Mouse (Mus musculus) stomach, embryonic 16.5 days (tissue): Measurements from ENCODE around the gene Nfix. TPM values are rescaled to one million over a fixed set of nuclear protein-coding genes. Genes with fewer than 3 reads are reported as not detected.
A peak's percentile ranks its signal among the peaks of the same experiment; 100 is the strongest.

Source experiments
- ATAC-seq: fragments of 200-750 bp; cut with Nextera tagmentation; 2 replicates; pipeline ENCODE4 v1.8.0; 2017; ENCODE audit warnings: moderate number of reproducible peaks, moderate TSS enrichment; ENCODE audit not compliant: insufficient read depth, low FRiP score
- H3K27ac ChIP-seq: fragments of 300-500 bp; sonication (generic); 2 replicates; pipeline ENCODE4 v1.5.1; 2014; ENCODE audit warnings: low read length
- H3K27me3 ChIP-seq: fragments of 300-500 bp; sonication (generic); 2 replicates; pipeline ENCODE4 v1.6.1; 2014; ENCODE audit warnings: low read length, control low read depth, mixed read lengths; ENCODE audit not compliant: control insufficient read depth, insufficient read depth
- H3K36me3 ChIP-seq: fragments of 300-500 bp; sonication (generic); 2 replicates; pipeline ENCODE4 v1.6.1; 2014; ENCODE audit warnings: low read length; ENCODE audit not compliant: control insufficient read depth, insufficient read depth
- H3K4me1 ChIP-seq: fragments of 300-500 bp; sonication (generic); 2 replicates; pipeline ENCODE4 v1.6.1; 2014; ENCODE audit warnings: low read length, control low read depth, mixed read lengths; ENCODE audit not compliant: control insufficient read depth, insufficient read depth
- H3K4me2 ChIP-seq: fragments of 300-500 bp; sonication (generic); 2 replicates; pipeline ENCODE4 v1.6.1; 2014; ENCODE audit warnings: low read depth, low read length, mixed read lengths
- H3K4me3 ChIP-seq: fragments of 300-500 bp; sonication (generic); replicated peaks from 2 replicates; pipeline ENCODE4 v1.5.1; 2014; ENCODE audit warnings: mild to moderate bottlenecking, low read length
- H3K9ac ChIP-seq: fragments of 300-500 bp; sonication (generic); 2 replicates; pipeline ENCODE4 v1.6.1; 2014; ENCODE audit warnings: low read length
- H3K9me3 ChIP-seq: fragments of 300-500 bp; sonication (generic); replicated peaks from 2 replicates; pipeline ENCODE4 v1.6.1; 2016; ENCODE audit warnings: low read length, control low read depth; ENCODE audit not compliant: control insufficient read depth
- WGBS: fragments of 180-500 bp; shearing (Covaris S2); extraction: QIAGEN DNeasy Blood & Tissue Kit; methylation state at CpG from one replicate; pipeline ENCODE4 v1.1.7; 2014; 5-methylcytosine and 5-hydroxymethylcytosine counted together
- polyA plus RNA-seq: library from polyadenylated mRNA; unstranded; fragments of >200 nt; fragmentation: Nextera tagmentation; extraction: Ambion mirVana; gene quantifications from 2 replicates; pipeline ENCODE4 v1.2.1, GENCODE M21; 2015

Gene Nfix
- polyA plus RNA-seq, 1 experiment from 2014 or later: 37.8 TPM

- peaks cover 68% of the 10 kb centered on the region for H3K4me1 ChIP-seq
- H3K27ac ChIP-seq: no peak overlapping the region
- peak; percentile 12 for ATAC-seq
Measured at GRCm38 (mm10) chr8:84785756-84786677, 14.1 kb downstream of the Nfix start.

GRCm38 (mm10) chr8:84785506-84785755 lies 14.7 kb downstream of the Nfix start:
- Histone ChIP-seq H3K4me2 (no peak overlapping the region), H3K27ac (no peak overlapping the region), H3K4me1 (peaks cover 62% of the 10 kb centered on the region), H3K4me3 (no peak overlapping the region), H3K9me3 (no peaks in the 10 kb centered on the region), H3K9ac (no peak overlapping the region), H3K36me3 (no peaks in the 10 kb centered on the region), H3K27me3 (peaks cover 51% of the 10 kb centered on the region)
- WGBS: 37% methylated on average over 11 of the region's 11 CpGs
- ATAC-seq: no peak

More at GRCm38 (mm10) chr8:84785756-84786677, 14.1 kb downstream of the Nfix start:
- H3K9ac ChIP-seq: peak overlapping the region; percentile 60
- 22% methylated on average over 38 of the region's 38 CpGs for WGBS
- H3K4me3 ChIP-seq: peak overlapping the region; percentile 13; the same call in 1 of the 2 replicates
- H3K9me3 ChIP-seq: no peaks in the 10 kb centered on the region
- no peaks in the 10 kb centered on the region for H3K36me3 ChIP-seq
- peaks cover 51% of the 10 kb centered on the region for H3K27me3 ChIP-seq
- H3K4me2 ChIP-seq: peak overlapping the region; percentile 37

GRCm38 (mm10) chr8:84784681-84785505 lies 15.3 kb downstream of the Nfix start:
- peak overlapping the region; percentile 18; the same call in 1 of the 2 replicates for H3K4me3 ChIP-seq
- H3K9ac ChIP-seq: peak overlapping the region; percentile 49; the same call in 1 of the 2 replicates
- H3K4me1 ChIP-seq: peaks cover 60% of the 10 kb centered on the region
- no peak overlapping the region for H3K27ac ChIP-seq
- WGBS: 21% methylated on average over 48 of the region's 48 CpGs
- H3K9me3 ChIP-seq: no peaks in the 10 kb centered on the region
- ATAC-seq: no peak; the same call in 1 of the 2 replicates
- no peaks in the 10 kb centered on the region for H3K36me3 ChIP-seq
- H3K27me3 ChIP-seq: peaks cover 51% of the 10 kb centered on the region
- peak overlapping the region; percentile 43 for H3K4me2 ChIP-seq

- peaks cover 60% of the 10 kb centered on the region for H3K4me1 ChIP-seq
- H3K4me2 ChIP-seq: peak overlapping the region; percentile 43
- H3K36me3 ChIP-seq: no peaks in the 10 kb centered on the region
- H3K27me3 ChIP-seq: peaks cover 48% of the 10 kb centered on the region
- peak overlapping the region; percentile 18 for H3K4me3 ChIP-seq
- H3K27ac ChIP-seq: no peak overlapping the region
- WGBS: 21% methylated on average over 33 of the region's 33 CpGs
- H3K9ac ChIP-seq: peak overlapping the region; percentile 49; the same call in 1 of the 2 replicates
- no peaks in the 10 kb centered on the region for H3K9me3 ChIP-seq
- no peak for ATAC-seq
Measured at GRCm38 (mm10) chr8:84783919-84784581, 16.1 kb downstream of the Nfix start.

GRCm38 (mm10) chr8:84783198-84783918 lies 16.8 kb downstream of the Nfix start:
- no peak for ATAC-seq

GRCm38 (mm10) chr8:84782680-84783079 lies 17.5 kb downstream of the Nfix start:
- 63% methylated on average over 10 of the region's 10 CpGs for WGBS
- no peaks in the 10 kb centered on the region for H3K9me3 ChIP-seq
- no peak overlapping the region for H3K4me2 ChIP-seq
- H3K4me1 ChIP-seq: peaks cover 62% of the 10 kb centered on the region
- ATAC-seq: no peak
- no peak overlapping the region for H3K4me3 ChIP-seq
- H3K27ac ChIP-seq: no peak overlapping the region
- no peaks in the 10 kb centered on the region for H3K36me3 ChIP-seq
- no peak overlapping the region for H3K9ac ChIP-seq
- peaks cover 51% of the 10 kb centered on the region for H3K27me3 ChIP-seq

More at GRCm38 (mm10) chr8:84783198-84783918, 16.8 kb downstream of the Nfix start:
- H3K4me1 ChIP-seq: peaks cover 62% of the 10 kb centered on the region
- 46% methylated on average over 11 of the region's 11 CpGs for WGBS
- H3K9ac ChIP-seq: no peak overlapping the region
- H3K4me2 ChIP-seq: no peak overlapping the region
- peaks cover 51% of the 10 kb centered on the region for H3K27me3 ChIP-seq
- no peaks in the 10 kb centered on the region for H3K9me3 ChIP-seq
- H3K27ac ChIP-seq: no peak overlapping the region
- no peak overlapping the region for H3K4me3 ChIP-seq
- no peaks in the 10 kb centered on the region for H3K36me3 ChIP-seq

GRCm38 (mm10) chr8:84781686-84782505 lies 18.2 kb downstream of the Nfix start:
- ATAC-seq: no peak
- no peaks in the 10 kb centered on the region for H3K36me3 ChIP-seq
- no peak overlapping the region for H3K4me2 ChIP-seq
- H3K4me1 ChIP-seq: peaks cover 57% of the 10 kb centered on the region
- 52% methylated on average over 5 of the region's 5 CpGs for WGBS
- H3K9me3 ChIP-seq: no peaks in the 10 kb centered on the region
- H3K9ac ChIP-seq: peak overlapping the region; percentile 38; the same call in 1 of the 2 replicates
- H3K4me3 ChIP-seq: no peak overlapping the region
- H3K27ac ChIP-seq: no peak overlapping the region; the same call in 1 of the 2 replicates
- peaks cover 50% of the 10 kb centered on the region for H3K27me3 ChIP-seq
